Mouse (Mus musculus) liver, embryonic 15.5 days (tissue): ENCODE results near the gene Mtmr2. TPM values are rescaled to one million over a fixed set of nuclear protein-coding genes. Genes with fewer than 3 reads are reported as not detected.

ENCODE experiments used
- ATAC-seq: fragments of 200-750 bp; cut with Nextera tagmentation; 2 replicates; pipeline ENCODE4 v1.8.0; 2017; ENCODE audit warnings: moderate number of reproducible peaks, mild to moderate bottlenecking, moderate library complexity; ENCODE audit not compliant: insufficient read depth
- H3K27ac ChIP-seq: fragments of 300-500 bp; sonication (generic); replicated peaks from 2 replicates; pipeline ENCODE4 v1.5.1; 2015; ENCODE audit warnings: mild to moderate bottlenecking, inconsistent platforms
- H3K27me3 ChIP-seq: fragments of 300-500 bp; sonication (generic); 2 replicates; pipeline ENCODE4 v1.6.1; 2015; ENCODE audit warnings: mild to moderate bottlenecking, inconsistent platforms
- H3K36me3 ChIP-seq: fragments of 300-500 bp; sonication (generic); replicated peaks from 2 replicates; pipeline ENCODE4 v1.6.1; 2015; ENCODE audit warnings: moderate library complexity, mild to moderate bottlenecking, inconsistent platforms
- H3K4me1 ChIP-seq: fragments of 300-500 bp; sonication (generic); replicated peaks from 2 replicates; pipeline ENCODE4 v1.6.1; 2015; ENCODE audit warnings: inconsistent platforms
- H3K4me2 ChIP-seq: fragments of 300-500 bp; sonication (generic); 2 replicates; pipeline ENCODE4 v1.6.1; 2015; ENCODE audit warnings: moderate library complexity, mild to moderate bottlenecking, inconsistent platforms
- H3K4me3 ChIP-seq: fragments of 300-500 bp; sonication (generic); replicated peaks from 2 replicates; pipeline ENCODE4 v1.5.1; 2015; ENCODE audit warnings: mild to moderate bottlenecking, inconsistent platforms
- H3K9ac ChIP-seq: fragments of 300-500 bp; sonication (generic); 2 replicates; pipeline ENCODE4 v1.6.1; 2015; ENCODE audit warnings: moderate library complexity, mild to moderate bottlenecking, inconsistent platforms
- H3K9me3 ChIP-seq: fragments of 300-500 bp; sonication (generic); replicated peaks from 2 replicates; pipeline ENCODE4 v1.6.1; 2016; ENCODE audit warnings: inconsistent platforms
- WGBS: fragments of 180-500 bp; shearing (Covaris S2); methylation state at CpG from one replicate; pipeline ENCODE4 v1.1.7; 2015; ENCODE audit warnings: mixed read lengths; ENCODE audit not compliant: insufficient replicate concordance; 5-methylcytosine and 5-hydroxymethylcytosine counted together
- polyA plus RNA-seq: library from polyadenylated mRNA; unstranded; fragments of >200 nt; fragmentation: Nextera tagmentation; extraction: Ambion mirVana; gene quantifications from 2 replicates; pipeline ENCODE4 v1.2.1, GENCODE M21; 2015

Mtmr2 gene
- polyA plus RNA-seq, 1 experiment from 2014 or later = 19.9 TPM

- ATAC-seq = no peak
- H3K4me1 ChIP-seq = no peaks in the 10 kb centered on the region
- H3K27ac ChIP-seq = no peak overlapping the region
- H3K4me2 ChIP-seq = no peak overlapping the region
- H3K27me3 ChIP-seq = no peaks in the 10 kb centered on the region
- WGBS = 88% methylated on average over 5 of the region's 5 CpGs
- H3K4me3 ChIP-seq = no peak overlapping the region
- no peaks in the 10 kb centered on the region for H3K9me3 ChIP-seq
- H3K36me3 ChIP-seq = peaks cover 84% of the 10 kb centered on the region
- no peak overlapping the region for H3K9ac ChIP-seq
Measured at GRCm38 (mm10) chr9:13807657-13808056, 59.4 kb downstream of the Mtmr2 start.

DNA sequence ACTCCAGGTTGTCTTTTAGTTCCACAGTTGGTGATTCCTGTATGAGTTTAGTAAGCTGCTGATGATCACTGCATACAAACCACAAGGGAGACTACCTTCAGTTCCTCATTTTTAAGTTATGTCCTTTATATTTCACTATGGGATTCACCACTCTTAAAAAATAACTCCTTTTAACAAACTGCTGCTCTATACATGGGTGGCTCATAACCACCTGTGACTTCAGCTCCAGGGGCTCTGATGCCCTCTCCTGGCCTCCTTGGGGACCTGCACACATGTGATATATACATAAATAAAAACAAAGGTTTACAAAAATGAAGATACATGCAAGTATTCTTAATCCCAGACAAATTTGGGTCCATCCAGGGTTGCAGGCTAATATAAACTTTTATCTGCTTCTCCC is 61.7 kb downstream of the Mtmr2 start:
- no peak overlapping the region for H3K4me2 ChIP-seq

DNA sequence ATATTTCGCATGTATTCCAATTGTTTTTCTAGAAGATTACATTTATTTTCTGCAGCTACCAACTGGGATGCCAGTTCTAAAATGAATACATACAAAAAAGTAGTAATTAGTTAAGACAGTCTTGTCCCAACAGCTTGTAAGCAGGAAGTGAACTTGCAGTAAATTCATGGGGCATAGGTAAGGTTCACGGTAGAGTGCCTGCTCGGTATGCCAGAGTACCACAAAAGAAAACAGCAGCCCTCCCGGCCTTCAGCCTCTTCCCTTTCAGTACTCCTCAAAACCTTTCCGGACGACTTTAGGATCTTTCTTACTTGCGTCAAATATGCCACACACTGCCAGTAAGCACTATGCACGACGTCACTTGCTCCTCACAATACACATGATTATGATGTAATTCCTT is 70.2 kb downstream of the Mtmr2 start:
- peaks cover 6% of the 10 kb centered on the region; the same call in 1 of the 2 replicates for H3K4me1 ChIP-seq
- H3K4me3 ChIP-seq = no peak overlapping the region
- no peak overlapping the region for H3K9ac ChIP-seq
- WGBS = 91% methylated on average over 9 of the region's 9 CpGs
- peaks cover 86% of the 10 kb centered on the region for H3K36me3 ChIP-seq
- H3K27me3 ChIP-seq = no peaks in the 10 kb centered on the region
- no peaks in the 10 kb centered on the region for H3K9me3 ChIP-seq
- H3K4me2 ChIP-seq = no peak overlapping the region
- no peak for ATAC-seq
- H3K27ac ChIP-seq = no peak overlapping the region

More for the DNA sequence above, 61.7 kb downstream of the Mtmr2 start:
- H3K27me3 ChIP-seq = no peaks in the 10 kb centered on the region
- peaks cover 88% of the 10 kb centered on the region for H3K36me3 ChIP-seq
- H3K9me3 ChIP-seq = no peaks in the 10 kb centered on the region
- no peaks in the 10 kb centered on the region for H3K4me1 ChIP-seq
- no peak overlapping the region for H3K9ac ChIP-seq
- ATAC-seq = no peak
- no peak overlapping the region for H3K27ac ChIP-seq
- H3K4me3 ChIP-seq = no peak overlapping the region

DNA sequence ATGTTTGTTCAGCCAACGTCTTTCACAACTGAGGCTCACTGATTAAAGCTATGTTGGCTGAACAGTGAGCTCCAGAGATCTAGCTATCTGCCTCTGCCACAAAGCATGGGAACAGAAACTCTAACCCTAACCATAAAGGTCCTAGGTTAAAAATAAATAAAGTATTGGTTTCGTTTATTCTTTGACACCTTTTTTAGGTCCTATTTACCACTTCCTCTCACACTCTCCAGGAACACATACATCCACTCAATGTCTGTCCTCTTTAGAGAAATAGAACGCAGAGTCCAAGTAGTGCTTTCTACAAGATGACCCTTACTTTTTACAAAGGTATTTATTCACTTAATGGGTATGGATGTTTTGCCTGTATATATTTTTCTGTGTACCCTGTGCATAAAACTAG is 72.6 kb downstream of the Mtmr2 start:
- WGBS = 86% methylated on average over 3 of the region's 3 CpGs
- Histone ChIP-seq H3K36me3 (peaks cover 70% of the 10 kb centered on the region), H3K4me3 (no peak overlapping the region), H3K4me2 (no peak overlapping the region), H3K27me3 (no peaks in the 10 kb centered on the region), H3K4me1 (peaks cover 25% of the 10 kb centered on the region), H3K27ac (no peak overlapping the region), H3K9ac (no peak overlapping the region), H3K9me3 (no peaks in the 10 kb centered on the region)
- ATAC-seq = no peak

- WGBS = 4% methylated on average over 8 of the region's 8 CpGs
- H3K9me3 ChIP-seq = no peaks in the 10 kb centered on the region
- H3K27ac ChIP-seq = peak overlapping the region; percentile 98
- ATAC-seq = no peak
- H3K4me1 ChIP-seq = peaks cover 33% of the 10 kb centered on the region
- H3K36me3 ChIP-seq = peaks cover 30% of the 10 kb centered on the region
- peak overlapping the region; percentile 77 for H3K4me2 ChIP-seq
- H3K4me3 ChIP-seq = peak overlapping the region; percentile 86
- no peaks in the 10 kb centered on the region for H3K27me3 ChIP-seq
- peak overlapping the region; percentile 91 for H3K9ac ChIP-seq
Measured at GRCm38 (mm10) chr9:13825896-13826295, 77.7 kb downstream of the Mtmr2 start.

- WGBS = under 1% methylated on average over 31 of the region's 31 CpGs
- Histone ChIP-seq H3K4me3 (peak overlapping the region; percentile 86), H3K9me3 (no peaks in the 10 kb centered on the region), H3K36me3 (peaks cover 30% of the 10 kb centered on the region), H3K4me2 (peak overlapping the region; percentile 77), H3K27ac (peak overlapping the region; percentile 98), H3K9ac (peak overlapping the region; percentile 91), H3K4me1 (peaks cover 36% of the 10 kb centered on the region), H3K27me3 (no peaks in the 10 kb centered on the region)
- peak; percentile 25 for ATAC-seq
Measured at GRCm38 (mm10) chr9:13826391-13826805, 78.2 kb downstream of the Mtmr2 start.

- Histone ChIP-seq H3K27me3 (no peaks in the 10 kb centered on the region), H3K27ac (peak within 1 kb of the TSS; percentile 98), H3K4me2 (peak within 1 kb of the TSS; percentile 81), H3K9me3 (no peaks in the 10 kb centered on the region), H3K4me3 (peak within 1 kb of the TSS; percentile 86), H3K9ac (peak within 1 kb of the TSS; percentile 92), H3K36me3 (peaks cover 31% of the 10 kb centered on the region), H3K4me1 (peaks cover 36% of the 10 kb centered on the region)
- WGBS = under 1% methylated on average over 44 of the region's 44 CpGs
- ATAC-seq = peak; percentile 84
Measured at GRCm38 (mm10) chr9:13826832-13827405, 78.7 kb downstream of the Mtmr2 start, which contains the start of gene Cep57. Gene Cep57 (minus strand): TSS chr9:13827107.

GRCm38 (mm10) chr9:13827406-13828086 is 79.3 kb downstream of the Mtmr2 start, which contains the start of gene Fam76b:
Gene Fam76b (plus strand): TSS chr9:13827716.
- Histone ChIP-seq H3K27ac (peak within 1 kb of the TSS; percentile 98), H3K36me3 (peaks cover 31% of the 10 kb centered on the region), H3K9ac (peak within 1 kb of the TSS; percentile 92), H3K27me3 (no peaks in the 10 kb centered on the region), H3K9me3 (no peaks in the 10 kb centered on the region), H3K4me3 (peak within 1 kb of the TSS; percentile 86), H3K4me2 (peak within 1 kb of the TSS; percentile 81), H3K4me1 (peaks cover 33% of the 10 kb centered on the region)
- peak; percentile 88 for ATAC-seq
- WGBS = under 1% methylated on average over 67 of the region's 67 CpGs

GRCm38 (mm10) chr9:13828087-13828441 is 79.9 kb downstream of the Mtmr2 start:
- peak overlapping the region; percentile 81 for H3K4me2 ChIP-seq
- peaks cover 32% of the 10 kb centered on the region for H3K36me3 ChIP-seq
- WGBS = under 1% methylated on average over 23 of the region's 23 CpGs
- no peaks in the 10 kb centered on the region for H3K27me3 ChIP-seq
- peak overlapping the region; percentile 98 for H3K27ac ChIP-seq
- H3K4me1 ChIP-seq = peaks cover 30% of the 10 kb centered on the region
- no peaks in the 10 kb centered on the region for H3K9me3 ChIP-seq
- peak overlapping the region; percentile 86 for H3K4me3 ChIP-seq
- peak; percentile 27 for ATAC-seq
- peak overlapping the region; percentile 92 for H3K9ac ChIP-seq

DNA sequence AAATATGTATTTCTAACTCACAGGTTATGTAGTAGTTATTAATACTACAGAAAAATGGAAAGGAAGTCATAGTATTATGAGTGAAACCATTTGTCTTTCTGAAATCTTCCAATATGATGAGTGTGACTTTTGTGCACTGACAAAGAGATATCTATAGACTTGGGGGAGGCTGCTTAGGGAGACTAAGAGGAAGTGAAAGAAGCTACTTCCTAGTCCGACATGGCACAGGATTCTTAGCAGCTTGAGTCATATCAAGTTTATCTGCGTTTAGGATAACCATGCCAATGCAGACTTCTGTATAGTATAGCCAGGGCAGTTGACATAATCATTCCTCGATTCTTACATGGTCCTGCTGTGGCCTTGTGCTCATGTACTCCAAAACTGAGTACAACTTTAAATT is 87.0 kb downstream of the Mtmr2 start:
- no peak overlapping the region for H3K9ac ChIP-seq

DNA sequence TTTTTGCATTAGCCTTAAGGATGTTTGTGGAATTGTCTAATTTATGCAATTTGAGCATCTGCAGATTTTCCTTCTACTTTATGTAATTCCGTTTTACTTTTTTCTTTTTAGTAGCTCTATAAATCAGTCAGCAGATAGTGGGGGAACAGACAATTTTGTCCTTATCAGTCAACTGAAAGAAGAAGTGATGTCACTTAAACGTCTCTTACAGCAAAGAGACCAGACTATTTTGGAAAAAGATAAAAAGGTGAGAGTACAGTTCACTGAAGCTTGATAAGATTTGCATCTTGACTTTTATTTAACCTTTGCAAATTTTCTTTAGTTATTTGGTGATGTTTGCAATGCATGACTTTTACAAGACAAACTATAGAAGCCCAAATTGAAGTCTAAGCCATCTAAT is 88.5 kb downstream of the Mtmr2 start:
- 38% methylated on average over 2 of the region's 2 CpGs for WGBS

More for the DNA sequence above, 87.0 kb downstream of the Mtmr2 start:
- ATAC-seq = no peak
- H3K4me2 ChIP-seq = no peak overlapping the region
- no peak overlapping the region for H3K27ac ChIP-seq
- no peak overlapping the region for H3K4me3 ChIP-seq
- H3K36me3 ChIP-seq = peaks cover 88% of the 10 kb centered on the region
- no peaks in the 10 kb centered on the region for H3K9me3 ChIP-seq
- peaks cover 5% of the 10 kb centered on the region; the same call in 1 of the 2 replicates for H3K4me1 ChIP-seq
- H3K27me3 ChIP-seq = no peaks in the 10 kb centered on the region
- 65% methylated on average over 3 of the region's 3 CpGs for WGBS

More for the DNA sequence above, 88.5 kb downstream of the Mtmr2 start:
- Histone ChIP-seq H3K27ac (no peak overlapping the region), H3K4me2 (no peak overlapping the region), H3K36me3 (peaks cover 90% of the 10 kb centered on the region), H3K4me1 (no peaks in the 10 kb centered on the region), H3K4me3 (no peak overlapping the region), H3K9ac (no peak overlapping the region), H3K27me3 (no peaks in the 10 kb centered on the region), H3K9me3 (no peaks in the 10 kb centered on the region)
- ATAC-seq = no peak
